Mouse (Mus musculus): Measurements from ENCODE around the gene Rgs16.
A peak's percentile ranks its signal among the peaks of the same experiment; 100 is the strongest.

The Rgs16 gene

GRCm38 (mm10) chr1:153740145-153740544 is at the start of gene Rgs16:
Gene Rgs16, plus strand, starts transcription at chr1:153740349.
- peak; percentile 86 for DNase-seq (ENCODE audit: low spot score)

GRCm38 (mm10) chr1:153692526-153692925 is 47.6 kb upstream of the Rgs16 start:
- DNase-seq (ENCODE audit: low spot score): no peak

- DNase-seq (ENCODE audit: low spot score): no peak
These were observed 45.6 kb upstream of the Rgs16 start for GRCm38 (mm10) chr1:153694372-153695120.

GRCm38 (mm10) chr1:153695398-153695797 is 44.8 kb upstream of the Rgs16 start:
- DNase-seq (ENCODE audit: low spot score): no peak

GRCm38 (mm10) chr1:153696093-153696492 is 44.1 kb upstream of the Rgs16 start:
- DNase-seq (ENCODE audit: low spot score): no peak

GRCm38 (mm10) chr1:153696541-153696940 is 43.6 kb upstream of the Rgs16 start:
- no peak for DNase-seq (ENCODE audit: low spot score)

- DNase-seq (ENCODE audit: low spot score): no peak
These were observed 42.4 kb upstream of the Rgs16 start for GRCm38 (mm10) chr1:153697581-153698251.

GRCm38 (mm10) chr1:153698311-153699084 is 41.7 kb upstream of the Rgs16 start:
- DNase-seq (ENCODE audit: low spot score): no peak

- DNase-seq (ENCODE audit: low spot score): no peak
These were observed 39.6 kb upstream of the Rgs16 start for GRCm38 (mm10) chr1:153700448-153701063.

GRCm38 (mm10) chr1:153701461-153701860 is 38.7 kb upstream of the Rgs16 start:
- DNase-seq (ENCODE audit: low spot score): no peak

- no peak for DNase-seq (ENCODE audit: low spot score)
These were observed 37.8 kb upstream of the Rgs16 start for GRCm38 (mm10) chr1:153702166-153702852.

- no peak for DNase-seq (ENCODE audit: low spot score)
These were observed 37.2 kb upstream of the Rgs16 start for GRCm38 (mm10) chr1:153702853-153703410.

- DNase-seq (ENCODE audit: low spot score): no peak
These were observed 36.6 kb upstream of the Rgs16 start for GRCm38 (mm10) chr1:153703445-153703991.

GRCm38 (mm10) chr1:153704174-153704573 is 36.0 kb upstream of the Rgs16 start:
- no peak for DNase-seq (ENCODE audit: low spot score)

GRCm38 (mm10) chr1:153704996-153705395 is 35.2 kb upstream of the Rgs16 start:
- no peak for DNase-seq (ENCODE audit: low spot score)

- no peak for DNase-seq (ENCODE audit: low spot score)
These were observed 31.5 kb upstream of the Rgs16 start for GRCm38 (mm10) chr1:153708626-153709025.

GRCm38 (mm10) chr1:153709451-153709850 is 30.7 kb upstream of the Rgs16 start:
- no peak for DNase-seq (ENCODE audit: low spot score)

GRCm38 (mm10) chr1:153711544-153712262 is 28.4 kb upstream of the Rgs16 start:
- DNase-seq (ENCODE audit: low spot score): no peak

GRCm38 (mm10) chr1:153712633-153713032 is 27.5 kb upstream of the Rgs16 start:
- no peak for DNase-seq (ENCODE audit: low spot score)

- no peak for DNase-seq (ENCODE audit: low spot score)
These were observed 22.2 kb upstream of the Rgs16 start for GRCm38 (mm10) chr1:153717990-153718389.

Measured in testis, postnatal 10 days (tissue).